Mouse (Mus musculus): ENCODE data around the gene 4930548H24Rik. TPM values are rescaled to one million over a fixed set of nuclear protein-coding genes. Genes with fewer than 3 reads are reported as not detected.

The 4930548H24Rik gene
- polyA plus RNA-seq, 1 experiment from 2014 or later = 0.16 TPM

DNA sequence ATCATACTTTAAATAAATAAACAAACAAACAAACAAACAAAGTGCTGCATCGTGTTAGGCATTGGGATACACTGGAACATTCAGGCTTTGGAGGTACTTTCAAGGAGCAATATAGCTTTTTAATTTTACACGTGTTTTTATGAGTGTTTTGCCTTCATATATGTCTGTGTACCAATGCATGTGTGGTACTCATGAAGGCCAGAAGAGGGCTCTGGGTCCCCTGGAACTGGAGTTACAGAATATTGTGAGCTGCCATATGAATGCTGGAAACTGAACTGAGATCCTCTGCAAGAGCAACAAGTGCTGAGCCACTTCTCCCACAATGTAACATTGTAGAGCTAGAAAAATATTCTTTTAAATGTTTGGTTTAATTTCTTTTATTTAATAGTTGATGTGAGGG lies 49.7 kb downstream of the 4930548H24Rik start:
- peak; percentile 7 for DNase-seq (ENCODE audit: low spot score)

Other genes starting within 250 kb of the 4930548H24Rik start
- gene Nrbp1, start 244.9 kb upstream of the 4930548H24Rik start, polyA plus RNA-seq (2015; fragmentation: Nextera tagmentation; extraction: Ambion mirVana) = 109 and 116 TPM in 2 replicates
- gene Gm9970, start 244.5 kb upstream of the 4930548H24Rik start, polyA plus RNA-seq (2015; fragmentation: Nextera tagmentation; extraction: Ambion mirVana) = 0.64 and 0.67 TPM in 2 replicates
- gene Krtcap3, start 234.0 kb upstream of the 4930548H24Rik start, polyA plus RNA-seq (2015; fragmentation: Nextera tagmentation; extraction: Ambion mirVana) = 21.8 and 23.9 TPM in 2 replicates
- gene Ift172, start 194.6 kb upstream of the 4930548H24Rik start, polyA plus RNA-seq (2015; fragmentation: Nextera tagmentation; extraction: Ambion mirVana) = 10.6 and 12.9 TPM in 2 replicates
- 2.0 and 2.5 TPM in 2 replicates for gene Fndc4, start 189.7 kb upstream of the 4930548H24Rik start, polyA plus RNA-seq (2015; fragmentation: Nextera tagmentation; extraction: Ambion mirVana)
- 0.04 and 0.06 TPM in 2 replicates for gene Gckr, start 188.3 kb upstream of the 4930548H24Rik start, polyA plus RNA-seq (2015; fragmentation: Nextera tagmentation; extraction: Ambion mirVana)
- gene Zfp512, start 33.3 kb upstream of the 4930548H24Rik start, polyA plus RNA-seq (2015; fragmentation: Nextera tagmentation; extraction: Ambion mirVana) = 33.2 and 43.4 TPM in 2 replicates
- 35.4 and 35.6 TPM in 2 replicates for gene Gpn1, start 9.0 kb downstream of the 4930548H24Rik start, polyA plus RNA-seq (2015; fragmentation: Nextera tagmentation; extraction: Ambion mirVana)
- 20.7 and 31.6 TPM in 2 replicates for gene Slc4a1ap, start 41.3 kb downstream of the 4930548H24Rik start, polyA plus RNA-seq (2015; fragmentation: Nextera tagmentation; extraction: Ambion mirVana)
- 13.9 and 17.0 TPM in 2 replicates for gene Supt7l, start 42.1 kb downstream of the 4930548H24Rik start, polyA plus RNA-seq (2015; fragmentation: Nextera tagmentation; extraction: Ambion mirVana)
- gene Mrpl33, start 111.2 kb downstream of the 4930548H24Rik start, polyA plus RNA-seq (2015; fragmentation: Nextera tagmentation; extraction: Ambion mirVana) = 425 and 428 TPM in 2 replicates
- 20.7 and 22.1 TPM in 2 replicates for gene Rbks, start 211.9 kb downstream of the 4930548H24Rik start, polyA plus RNA-seq (2015; fragmentation: Nextera tagmentation; extraction: Ambion mirVana)
- 48.1 and 53.9 TPM in 2 replicates for gene Babam2, start 211.9 kb downstream of the 4930548H24Rik start, polyA plus RNA-seq (2015; fragmentation: Nextera tagmentation; extraction: Ambion mirVana)

All from thymus, postnatal 0 days (tissue).